ENCODE assay signal across 8 mouse cellular contexts in genomic region chr12:65076906-65077305, GRCm38 (mm10). TPM values are rescaled to one million over a fixed set of nuclear protein-coding genes. Genes with fewer than 3 reads are reported as not detected.
DNase-seq lines count a peak whose midpoint lies in the region; ATAC-seq and TF ChIP-seq lines count a peak whose summit lies in the region.

No protein-coding gene starts in this region.

- WGBS in forebrain, embryonic 16.5 days, result 88% methylated on average over 9 of the region's 9 CpGs
- WGBS in liver, embryonic 14.5 days (ENCODE audit: insufficient replicate concordance), result 48% methylated on average over 9 of the region's 9 CpGs

- no peaks in the 10 kb centered on the region for H3K9me3 ChIP-seq in forebrain, embryonic 16.5 days (ENCODE audit: control insufficient read depth, low read length)
- H3K9me3 ChIP-seq in liver, embryonic 14.5 days (ENCODE audit: control insufficient read depth, low read length), result no peaks in the 10 kb centered on the region

- H3K4me3 ChIP-seq in forebrain, embryonic 16.5 days (replicated peaks; ENCODE audit: low read length), result no peak overlapping the region; the same call in 1 of the 2 replicates
- H3K4me3 ChIP-seq in liver, embryonic 14.5 days (ENCODE audit: insufficient read depth in 1 of 2, low read depth in 2 of 2, low read length in 2 of 2), result peak overlapping the region; percentile 24 to 93; a peak in 3 of 4 replicates

- 0 out of 2 replicates have a peak, but pooled peaks cover 2% of the 10 kb centered on the region for H3K36me3 ChIP-seq in forebrain, embryonic 16.5 days (ENCODE audit: control insufficient read depth, insufficient read depth)
- no peaks in the 10 kb centered on the region; the same call in none of the 2 replicates for H3K36me3 ChIP-seq in liver, embryonic 14.5 days (replicated peaks; ENCODE audit: control insufficient read depth, insufficient read depth, low read depth)

- no peak overlapping the region for H3K9ac ChIP-seq in forebrain, embryonic 16.5 days (replicated peaks; ENCODE audit: low read depth, low read length)
- peak overlapping the region; percentile 89 for H3K9ac ChIP-seq in liver, embryonic 14.5 days (replicated peaks)

- H3K27ac ChIP-seq in forebrain, embryonic 16.5 days (ENCODE audit: low read length), result no peak overlapping the region
- H3K27ac ChIP-seq in liver, embryonic 14.5 days, result no peak overlapping the region

- TF ChIP-seq EP300 in liver, embryonic 14.5 days (IDR thresholded peaks at IDR 0.05; ENCODE audit: low read depth), result no peak

- peak overlapping the region; percentile 76 for H3K4me2 ChIP-seq in forebrain, embryonic 16.5 days (ENCODE audit: low read length)
- peak overlapping the region; percentile 72 for H3K4me2 ChIP-seq in liver, embryonic 14.5 days (ENCODE audit: low read depth)

- H3K4me1 ChIP-seq in forebrain, embryonic 16.5 days (replicated peaks; ENCODE audit: control insufficient read depth, insufficient read depth, low read length), result peaks cover 31% of the 10 kb centered on the region
- peaks cover 16 to 19% of the 10 kb centered on the region in 2 experiments for H3K4me1 ChIP-seq in liver, embryonic 14.5 days (replicated peaks; ENCODE audit: control insufficient read depth in 2 of 2, insufficient read depth in 2 of 2, low read length in 1 of 2)

- no peak for ATAC-seq in forebrain, embryonic 16.5 days
- ATAC-seq in liver, embryonic 14.5 days (ENCODE audit: insufficient read depth), result no peak

- DNase-seq in heart, adult 11 months, result peak; percentile 76
- no peak for DNase-seq in heart, adult 8-10 months (ENCODE audit: low spot score)
- DNase-seq in A20 (ENCODE audit: low read depth, low spot score), result peak; percentile 36
- no peak for DNase-seq in liver, embryonic 14.5 days (ENCODE audit: low read depth in 3 of 3, low spot score in 3 of 3)
- DNase-seq in layer of hippocampus, postnatal 14 days (ENCODE audit: low spot score in 2 of 2), result no peak
- no peak for DNase-seq in adrenal gland, postnatal 25 days
- DNase-seq in thymus, postnatal 14 days, result no peak

- TF ChIP-seq CTCF in liver, embryonic 14.5 days (IDR thresholded peaks at IDR 0.05; ENCODE audit: low read depth), result no peak

- no peaks in the 10 kb centered on the region for H3K27me3 ChIP-seq in forebrain, embryonic 16.5 days (replicated peaks; ENCODE audit: control insufficient read depth, insufficient read depth, low read length)
- H3K27me3 ChIP-seq in liver, embryonic 14.5 days (ENCODE audit: control insufficient read depth, insufficient read depth, low read length), result no peaks in the 10 kb centered on the region; the same call in 1 of the 2 replicates

RNA-seq across cellular contexts. Expression of gene Fancm, which starts 1.5 kb away (rescaled TPM):
- 1 to 10 TPM; 3.4 to 4.2 (median 4.0) TPM for total RNA-seq in heart, adult 8-10 months (2022)
- polyA plus RNA-seq in forebrain, embryonic 16.5 days (2015; fragmentation: Nextera tagmentation; extraction: Ambion mirVana), result 7.5 and 8.0 TPM in 2 replicates
- 2.3 and 4.6 TPM in 2 replicates for polyA plus RNA-seq in liver, embryonic 14.5 days (2012; rRNA removed)
- 5.8 and 6.5 TPM in 2 replicates for polyA plus RNA-seq in liver, embryonic 14.5 days (2014; fragmentation: Nextera tagmentation; extraction: Ambion mirVana)
- total RNA-seq in layer of hippocampus, postnatal 14 days (2021), result 10 to 100 TPM; 10.3 to 10.6 TPM
- 14.5 and 17.6 TPM in 2 replicates for total RNA-seq in adrenal gland, postnatal 25 days (2021)

RNA-seq across cellular contexts. Expression of gene Fkbp3, which starts 3.1 kb away (rescaled TPM):
- 100 to 1,000 TPM; 246 to 282 (median 260) TPM for total RNA-seq in heart, adult 8-10 months (2022)
- polyA plus RNA-seq in forebrain, embryonic 16.5 days (2015; fragmentation: Nextera tagmentation; extraction: Ambion mirVana), result 392 and 400 TPM in 2 replicates
- 34.3 and 66.5 TPM in 2 replicates for polyA plus RNA-seq in liver, embryonic 14.5 days (2012; rRNA removed)
- 147 and 152 TPM in 2 replicates for polyA plus RNA-seq in liver, embryonic 14.5 days (2014; fragmentation: Nextera tagmentation; extraction: Ambion mirVana)
- 100 to 1,000 TPM; 169 to 174 TPM for total RNA-seq in layer of hippocampus, postnatal 14 days (2021)
- total RNA-seq in adrenal gland, postnatal 25 days (2021), result 113 and 117 TPM in 2 replicates

RNA-seq across cellular contexts. Expression of gene Prpf39, which starts 40.8 kb away (rescaled TPM):
- total RNA-seq in heart, adult 8-10 months (2022), result 10 to 100 TPM; 10.7 to 13.4 (median 11.9) TPM
- polyA plus RNA-seq in forebrain, embryonic 16.5 days (2015; fragmentation: Nextera tagmentation; extraction: Ambion mirVana), result 62.9 and 73.4 TPM in 2 replicates
- 5.8 and 9.1 TPM in 2 replicates for polyA plus RNA-seq in liver, embryonic 14.5 days (2012; rRNA removed)
- polyA plus RNA-seq in liver, embryonic 14.5 days (2014; fragmentation: Nextera tagmentation; extraction: Ambion mirVana), result 14.3 and 14.5 TPM in 2 replicates
- total RNA-seq in layer of hippocampus, postnatal 14 days (2021), result 10 to 100 TPM; 38.0 to 44.1 TPM
- total RNA-seq in adrenal gland, postnatal 25 days (2021), result 48.9 and 49.2 TPM in 2 replicates

Comparison
In these comparisons a context has a peak if more than half of its experiments do, and no peak if none do; other contexts are left out.
1. DNase-seq: peak in heart, adult 11 months (single experiment) and A20 (single experiment); none in heart, adult 8-10 months (single experiment), liver, embryonic 14.5 days (0 of 3), layer of hippocampus, postnatal 14 days (0 of 2), adrenal gland, postnatal 25 days (single experiment) and thymus, postnatal 14 days (single experiment).